Mouse (Mus musculus) adrenal gland, postnatal 36 days (tissue): ENCODE results near the gene Slc38a8. TPM values are rescaled to one million over a fixed set of nuclear protein-coding genes. Genes with fewer than 3 reads are reported as not detected.

ENCODE experiments used
- DNase-seq, 2 experiments: peaks; one replicate each; pipeline ENCODE4 v3.0.0; 2021; ENCODE audit warnings: mixed read lengths in 1 of 2
- long read RNA-seq, 2 experiments: library from polyadenylated mRNA; stranded (forward); transcript quantifications; one replicate each; pipeline ENCODE4 v2.0.0; 2021; ENCODE audit warnings: borderline sequencing depth in 2 of 2
- total RNA-seq, 2 experiments: library from RNA; stranded (reverse); gene quantifications; 2 replicates each; pipeline ENCODE4 v1.2.3; 2021

Gene Slc38a8
- total RNA-seq = under 1 TPM in 1 of 2 experiments, not detected in 1; 0.40 TPM
- long read RNA-seq, experiment 1, partial matches to known transcripts = 0 of 1 reads
- long read RNA-seq, experiment 1, other reads (novel, unspliced or antisense) = 1 of 1 reads
- long read RNA-seq, experiment 2, partial matches to known transcripts = 1 of 1 reads
- long read RNA-seq, experiment 2, other reads (novel, unspliced or antisense) = 0 of 1 reads

DNA sequence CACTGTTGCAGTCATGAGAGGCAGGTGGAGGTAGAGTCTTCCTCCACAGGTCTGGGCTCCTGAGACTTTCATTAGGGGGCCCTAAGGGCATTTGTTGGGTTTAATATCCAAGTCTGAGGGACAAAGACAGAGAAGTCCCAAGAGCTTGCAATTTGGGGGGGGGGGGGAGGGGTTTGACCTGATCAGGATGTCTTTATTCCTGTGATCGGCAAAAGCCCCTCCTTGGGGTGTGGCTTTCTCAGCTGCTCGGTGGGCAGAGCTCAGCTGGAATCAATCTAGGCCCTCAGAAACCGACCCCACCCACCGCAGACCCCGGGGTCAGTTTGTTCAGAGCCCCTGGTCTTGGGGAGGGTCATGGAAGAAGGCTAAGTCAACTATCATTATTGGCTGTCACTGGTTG is at the start of gene Slc38a8:
Slc38a8 (minus strand) TSS at position 101 of the 400 bp plus-strand sequence.
- no peak for DNase-seq

DNA sequence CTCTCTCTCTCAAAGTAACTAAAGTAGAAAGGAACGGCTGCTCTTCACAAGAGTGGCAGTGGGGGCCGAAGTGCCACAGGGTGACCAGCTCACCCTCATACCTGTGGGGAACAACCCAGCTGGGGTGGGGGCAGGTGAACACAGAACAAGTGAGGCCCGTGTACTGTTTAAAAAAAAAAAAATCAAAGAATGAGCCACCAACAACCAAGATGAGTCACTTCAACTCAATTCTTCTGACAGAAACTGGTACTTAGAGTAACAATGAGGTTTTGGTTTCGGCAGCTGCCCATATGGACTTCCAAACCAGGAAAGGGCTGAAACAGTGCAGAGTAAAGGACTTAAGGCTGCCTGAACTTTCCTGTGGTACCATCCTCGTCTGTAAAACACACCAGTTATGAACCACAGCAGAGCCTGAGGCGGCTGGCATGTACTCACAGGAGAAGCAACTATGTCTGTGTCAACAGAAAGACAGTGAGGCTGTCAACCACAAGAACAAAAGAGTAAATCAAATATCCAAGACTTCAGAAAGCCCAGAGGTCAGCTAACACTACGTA is 47.1 kb upstream of the Slc38a8 start:
- DNase-seq = no peak

DNA sequence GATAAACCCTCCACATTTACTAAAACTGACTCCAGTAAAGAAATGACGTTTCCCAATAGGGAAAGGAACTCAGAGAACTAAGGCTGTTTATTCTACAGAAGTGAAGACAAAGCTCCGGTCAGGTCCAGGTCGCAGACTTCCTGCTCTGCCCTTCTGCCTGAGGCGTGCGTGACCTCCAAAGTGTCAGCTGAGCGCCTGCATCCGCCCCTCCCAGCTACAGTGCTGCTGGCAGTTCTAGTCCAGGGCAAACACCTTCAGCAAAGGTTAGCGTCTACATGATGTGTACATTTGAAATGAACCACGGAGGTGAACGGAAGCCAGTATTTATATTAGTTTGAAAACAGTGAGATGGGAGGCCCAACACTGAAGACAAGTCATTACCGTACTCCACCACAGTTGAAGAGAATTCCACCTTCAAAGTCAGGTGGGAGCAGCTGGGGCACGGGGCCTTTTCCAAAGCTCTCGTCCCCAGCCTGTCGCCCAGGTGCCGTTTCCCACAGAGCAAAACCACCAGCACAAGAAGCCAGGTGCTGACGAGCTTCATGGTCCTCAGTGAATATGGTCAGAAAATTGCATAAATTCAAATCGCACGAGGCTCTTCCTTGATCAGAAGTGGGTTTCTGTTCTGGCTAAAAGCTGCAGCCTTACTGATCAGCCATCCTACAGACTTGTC is 45.7 kb upstream of the Slc38a8 start:
- DNase-seq = peak in 1 of 2 experiments; percentile 32

DNA sequence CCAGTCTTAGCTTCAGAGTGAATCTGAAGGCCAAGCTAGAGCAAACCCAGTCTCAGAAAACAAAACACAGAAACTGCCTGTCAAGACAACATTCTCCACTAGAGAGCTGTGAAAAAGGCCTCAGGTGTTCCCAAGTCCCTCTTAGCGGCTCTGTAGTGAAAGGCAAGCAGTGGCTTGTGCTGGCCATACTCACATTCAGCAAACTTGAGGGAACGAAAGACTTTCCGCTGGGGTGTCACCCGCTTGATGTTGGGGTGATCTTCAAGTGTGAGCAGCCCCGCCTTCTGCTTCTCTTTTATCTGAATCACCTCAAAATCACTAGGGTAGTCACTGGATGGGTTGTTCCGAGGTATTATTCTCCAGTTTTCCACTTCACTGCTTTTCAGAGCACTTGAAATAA is 44.3 kb upstream of the Slc38a8 start:
- no peak for DNase-seq

DNA sequence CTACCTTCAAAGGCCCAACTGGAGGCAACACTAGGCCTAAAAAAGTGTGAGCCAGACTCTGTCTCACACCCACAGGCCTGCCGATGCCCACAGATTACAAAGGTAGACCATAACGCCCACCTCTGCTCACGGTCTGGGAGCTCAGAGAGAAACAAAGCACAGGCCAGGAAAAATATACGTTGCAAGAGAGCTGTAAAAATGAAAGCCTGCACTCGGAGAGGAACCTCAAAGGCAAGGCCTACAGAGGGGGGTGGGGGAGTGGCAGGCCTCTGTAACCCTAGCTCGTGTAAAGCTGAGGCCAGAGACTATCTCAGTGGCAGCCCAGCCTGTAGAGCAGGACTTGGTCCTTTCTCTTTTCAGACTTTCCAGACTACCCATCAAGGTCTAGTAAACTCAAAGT is 43.7 kb upstream of the Slc38a8 start:
- DNase-seq = no peak

DNA sequence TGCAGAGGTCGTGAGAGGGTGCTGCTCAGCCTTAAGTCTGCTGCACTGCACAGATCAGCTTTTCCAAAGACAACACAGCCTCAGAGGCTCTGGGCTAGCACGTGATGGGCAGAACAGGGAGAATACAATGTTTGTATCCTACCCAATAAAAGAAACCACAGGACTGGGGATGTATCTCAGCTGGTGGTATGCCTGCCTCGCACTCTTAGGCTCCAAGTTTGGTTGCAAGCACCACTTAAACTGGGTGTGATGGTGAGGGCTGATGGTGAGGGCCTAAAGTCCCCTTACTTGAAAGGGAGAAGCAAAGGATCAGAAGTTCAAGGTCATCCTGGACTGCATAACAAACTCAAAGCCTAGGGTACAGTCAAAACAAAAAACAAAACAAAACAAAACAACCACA is 43.1 kb upstream of the Slc38a8 start:
- no peak for DNase-seq

DNA sequence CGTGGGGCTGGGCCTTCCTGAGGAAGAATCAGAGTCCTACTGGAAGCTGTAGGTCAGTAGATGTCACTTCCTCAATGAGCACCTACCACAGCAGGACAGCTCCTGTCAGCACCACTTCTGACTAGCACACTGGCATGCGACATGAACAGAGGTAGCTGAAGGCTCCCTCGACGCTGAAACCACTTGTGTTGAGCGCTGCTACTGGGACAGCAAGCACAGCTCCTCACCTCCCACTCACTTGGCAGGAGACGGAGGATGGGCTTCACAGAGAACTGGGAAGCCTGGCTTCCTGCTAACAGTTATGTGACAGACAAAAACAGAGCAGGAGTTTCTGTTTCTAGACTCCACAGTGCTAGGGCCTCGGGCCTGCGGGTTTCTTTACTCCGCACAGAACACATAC is 30.5 kb upstream of the Slc38a8 start:
- no peak for DNase-seq

DNA sequence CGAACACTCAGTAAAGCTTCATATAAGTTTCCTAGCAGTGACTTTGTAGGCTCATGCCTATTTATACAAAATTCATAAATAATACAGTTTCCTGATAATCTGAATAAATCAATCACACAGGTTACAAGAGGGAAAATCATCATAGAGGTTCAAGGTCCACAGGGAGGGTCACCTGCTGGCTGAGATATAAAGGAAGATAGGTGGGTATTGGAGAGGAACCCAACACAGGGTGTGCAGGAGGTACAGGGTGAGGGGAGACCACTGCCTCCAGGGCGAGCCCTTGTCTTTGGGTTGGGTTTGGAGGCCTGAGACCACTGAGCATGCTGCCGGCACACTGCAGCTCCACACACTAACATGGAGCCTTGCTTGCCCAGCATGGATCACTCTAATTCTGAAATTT is 29.9 kb upstream of the Slc38a8 start:
- no peak for DNase-seq

DNA sequence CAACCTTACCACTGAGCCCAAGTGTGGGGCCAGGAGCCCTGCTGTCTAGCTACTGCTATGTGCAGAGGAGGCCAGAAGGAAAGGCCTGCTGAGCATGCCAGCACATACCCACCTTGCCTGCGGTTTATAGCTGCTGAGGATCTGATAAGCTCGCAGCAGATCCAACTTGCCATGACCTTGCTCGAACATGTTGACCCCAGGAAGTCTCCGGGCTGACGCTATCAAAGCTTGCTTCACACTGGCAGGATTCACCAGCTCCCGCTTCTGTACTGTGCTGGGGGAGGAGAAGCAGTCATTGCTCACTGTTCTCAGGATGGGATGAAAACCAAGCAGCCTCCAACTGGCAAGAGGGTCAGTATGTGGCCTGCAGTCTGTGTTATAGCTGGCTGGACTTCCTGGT is 29.4 kb upstream of the Slc38a8 start:
- DNase-seq = peak; percentile 22 to 37

DNA sequence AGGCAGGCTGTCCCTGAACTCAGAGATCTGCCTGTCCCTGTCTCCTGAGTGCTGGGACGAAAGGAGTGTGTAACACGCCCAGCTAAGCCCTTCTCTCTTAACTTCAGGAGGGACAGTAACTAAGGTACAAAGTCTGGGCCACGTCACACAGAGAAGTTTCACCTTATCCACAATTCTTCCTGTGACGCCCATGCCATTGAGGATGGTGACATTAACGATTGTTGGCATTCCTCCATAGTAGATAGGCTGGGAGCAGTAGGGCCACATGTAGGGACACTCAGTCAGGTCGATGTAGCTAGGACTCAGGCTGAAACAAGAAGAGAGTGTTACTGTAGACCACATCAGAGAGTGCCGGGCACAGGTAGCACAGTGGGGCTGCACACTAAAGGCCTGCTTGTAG is 27.3 kb upstream of the Slc38a8 start:
- no peak for DNase-seq

DNA sequence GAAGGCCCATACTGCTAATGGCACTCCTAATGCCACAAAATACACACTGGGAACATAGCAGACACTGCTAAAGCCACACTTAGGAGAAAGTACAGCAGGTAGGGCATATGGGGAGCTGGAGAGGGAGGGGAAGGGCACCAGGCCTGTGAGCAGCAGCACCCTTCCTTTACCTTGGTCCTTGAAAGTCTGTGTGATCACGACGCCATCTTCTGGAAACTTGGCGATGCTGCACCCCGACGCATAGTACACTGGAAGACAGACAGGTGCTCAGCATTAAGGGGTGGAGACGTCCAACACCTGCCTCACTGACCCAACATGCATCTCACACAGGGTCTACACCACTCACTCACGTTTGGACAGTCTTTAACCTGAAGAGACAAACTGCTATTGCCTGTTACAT is 18.6 kb upstream of the Slc38a8 start:
- no peak for DNase-seq

DNA sequence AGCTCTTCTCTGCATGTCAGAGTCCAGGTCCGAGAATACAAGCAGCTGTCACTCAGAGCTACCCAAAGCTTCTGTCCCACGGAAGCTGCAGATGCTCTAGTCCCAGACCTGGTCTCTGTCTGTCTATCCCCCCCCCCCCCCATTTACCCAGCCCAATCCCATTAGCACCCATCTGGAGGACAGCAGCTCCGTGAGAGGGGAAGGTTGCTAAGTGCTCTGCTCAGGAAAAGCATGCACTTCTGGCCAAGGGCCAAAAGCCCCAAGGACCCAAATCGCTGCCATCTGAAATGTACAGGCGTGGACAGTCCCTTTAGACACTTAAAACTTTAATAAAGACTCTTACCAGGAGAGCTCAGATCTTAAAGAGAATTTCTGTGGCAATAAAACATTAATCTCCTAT is 15.2 kb upstream of the Slc38a8 start:
- DNase-seq = no peak

DNA sequence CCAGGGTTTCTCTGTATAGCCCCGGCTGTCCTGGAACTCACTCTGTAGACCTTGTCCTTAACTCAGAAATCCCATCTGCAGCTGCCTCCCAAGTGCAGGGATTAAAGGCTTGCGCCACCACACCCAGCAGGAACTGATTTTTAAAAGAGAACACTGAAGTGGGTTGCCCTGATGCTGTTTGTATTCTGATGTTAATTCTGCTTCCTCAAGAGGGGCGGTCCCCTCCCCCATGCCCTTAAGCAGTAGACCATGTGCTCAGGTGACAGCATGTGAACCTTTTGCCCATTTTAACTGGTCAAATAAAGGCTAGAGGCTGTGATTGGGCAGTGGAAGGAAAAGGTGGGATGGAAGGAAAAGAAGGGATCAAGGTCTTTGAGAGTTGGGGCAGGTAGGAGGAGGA is 14.3 kb upstream of the Slc38a8 start:
- no peak for DNase-seq

DNA sequence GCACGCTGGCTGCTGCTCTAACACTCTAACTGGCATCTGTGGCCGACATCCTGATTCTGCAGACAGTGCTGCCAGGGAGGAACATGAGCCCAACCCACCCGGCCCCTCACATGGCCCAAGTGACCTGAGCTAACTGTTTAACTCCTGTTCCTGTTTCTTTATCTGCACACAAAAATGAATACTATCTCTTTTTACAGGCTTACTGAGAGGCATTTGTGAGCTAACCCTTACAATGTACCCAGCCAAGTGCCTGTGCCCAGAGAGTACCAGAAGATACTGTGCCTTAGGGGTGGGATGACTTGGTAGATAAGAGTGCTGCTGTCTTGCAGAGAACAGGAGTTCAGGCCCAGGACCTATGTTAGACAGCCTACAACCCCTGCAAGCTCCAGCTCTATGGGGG is 13.4 kb upstream of the Slc38a8 start:
- no peak for DNase-seq

DNA sequence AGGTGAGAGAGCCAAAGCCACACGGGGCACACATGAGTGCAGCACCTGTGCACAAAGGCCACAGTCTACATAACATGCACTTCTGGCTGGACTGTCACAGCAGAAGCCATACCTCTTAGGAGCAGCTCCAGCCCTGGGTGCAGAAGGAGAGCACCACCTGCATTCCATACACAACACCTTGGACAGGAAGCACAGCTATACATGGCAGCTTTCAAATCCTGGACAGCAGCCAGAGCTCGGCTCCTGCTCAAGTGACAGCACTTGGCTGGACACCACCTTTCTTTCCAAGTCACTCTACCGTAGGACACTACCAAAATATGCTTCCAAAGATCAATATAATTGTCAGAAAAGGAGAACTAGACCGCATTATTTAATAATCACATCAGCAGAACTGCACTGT is 11.9 kb upstream of the Slc38a8 start:
- DNase-seq = no peak

DNA sequence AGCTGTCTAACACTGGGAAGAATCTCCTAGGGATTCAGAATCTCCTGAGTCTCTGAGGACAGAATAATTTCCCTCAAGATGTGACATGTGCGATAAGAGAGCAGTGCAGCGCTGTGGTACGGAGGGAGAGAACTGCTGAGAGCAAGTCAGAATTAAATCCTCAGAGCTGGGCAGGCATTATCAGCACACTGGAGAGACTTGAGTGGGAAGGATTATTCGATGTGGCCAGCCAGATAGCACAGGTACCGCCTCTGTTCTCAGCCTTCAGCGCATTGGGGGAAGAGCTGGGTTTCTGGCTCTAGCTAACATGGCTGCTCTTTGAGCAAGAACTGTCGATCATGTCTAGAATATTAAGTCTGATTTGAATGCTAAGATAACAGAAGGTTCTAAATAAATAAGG is 10.2 kb upstream of the Slc38a8 start:
- DNase-seq = no peak

DNA sequence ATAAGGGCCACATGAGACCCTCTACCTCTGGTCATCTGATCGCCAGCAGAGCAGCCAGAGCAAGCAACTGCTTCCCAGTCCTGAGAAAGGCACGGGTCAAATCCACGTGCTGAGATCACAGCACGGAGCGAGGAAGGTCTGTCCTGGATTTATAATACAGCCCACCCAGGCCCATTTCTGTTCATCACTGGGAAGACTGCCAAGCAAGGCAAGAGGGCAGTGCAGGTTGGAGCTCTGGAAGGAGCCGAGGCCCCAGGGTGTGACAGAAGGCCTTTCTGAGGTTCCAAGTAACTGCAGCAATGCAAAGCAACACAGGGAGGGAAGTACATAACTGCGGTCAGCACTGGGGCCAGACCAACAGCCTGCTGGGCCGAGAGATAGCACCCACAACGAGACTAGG is 9.0 kb upstream of the Slc38a8 start:
- no peak for DNase-seq

DNA sequence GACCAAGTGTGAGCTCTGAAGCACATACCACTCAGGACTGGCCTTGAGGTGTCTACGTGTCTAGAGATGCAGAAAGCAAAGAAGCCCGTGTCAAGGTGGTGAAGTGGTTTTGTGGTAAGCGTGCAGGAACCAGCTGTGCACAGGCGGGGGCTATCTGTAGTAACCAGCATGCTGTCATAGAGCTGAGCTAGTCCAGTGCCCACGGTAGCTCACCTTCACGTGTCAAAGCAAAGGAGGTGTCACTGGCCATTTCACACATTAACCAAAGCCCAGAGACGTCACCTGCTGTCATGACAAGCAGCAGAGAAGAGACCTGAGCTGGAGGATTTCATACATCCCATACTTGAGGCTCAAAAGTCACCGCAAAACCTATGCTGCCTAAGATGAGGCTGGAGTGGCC is 4.6 kb upstream of the Slc38a8 start:
- DNase-seq = no peak

DNA sequence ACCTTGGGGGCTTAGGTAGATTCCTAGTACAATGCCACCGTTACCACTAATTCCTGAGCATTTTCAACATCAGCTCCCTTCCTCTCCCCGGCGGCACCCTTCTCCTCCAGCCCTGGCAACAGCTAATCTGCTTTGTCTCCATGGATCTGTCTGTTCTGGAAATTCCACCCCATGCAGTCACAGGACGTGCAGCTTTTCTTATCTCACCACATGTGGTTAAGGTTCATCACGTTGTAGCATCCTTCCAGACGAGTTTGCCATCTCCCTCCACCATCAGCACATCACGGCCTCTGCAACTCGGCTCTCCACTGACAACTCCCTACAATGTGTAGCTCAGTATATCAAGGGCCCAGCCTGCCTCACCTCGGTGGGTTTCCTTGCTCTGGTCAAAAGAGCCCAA is 4.0 kb upstream of the Slc38a8 start:
- no peak for DNase-seq

DNA sequence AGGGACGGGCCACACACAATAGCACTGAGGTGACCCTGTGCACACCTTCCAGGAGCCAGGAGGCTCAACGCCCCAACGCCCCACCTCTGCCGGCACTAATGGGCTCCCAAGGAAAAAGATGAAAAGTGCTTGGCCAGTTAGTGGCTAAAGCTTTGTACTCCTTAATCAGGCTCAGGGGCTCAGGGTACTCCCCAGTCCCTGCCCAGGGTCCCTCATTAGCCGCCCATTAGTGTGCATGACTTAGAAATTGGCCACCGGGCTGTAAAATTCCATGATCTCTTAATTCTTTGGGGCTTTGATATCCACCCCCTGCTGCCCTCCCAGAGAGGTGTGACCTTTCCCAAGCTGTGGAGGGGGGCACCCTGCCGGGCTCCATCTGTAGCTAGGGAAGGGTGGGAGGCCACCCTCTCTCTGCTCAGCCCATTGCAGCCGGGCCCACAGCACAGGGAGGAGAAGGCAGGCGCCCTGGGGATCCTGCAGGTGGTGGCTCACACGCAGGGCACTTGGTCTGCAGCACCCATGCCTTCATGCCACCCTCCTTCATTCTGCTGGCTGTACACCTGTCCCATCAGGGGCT is 1.8 kb upstream of the Slc38a8 start:
- no peak for DNase-seq

DNA sequence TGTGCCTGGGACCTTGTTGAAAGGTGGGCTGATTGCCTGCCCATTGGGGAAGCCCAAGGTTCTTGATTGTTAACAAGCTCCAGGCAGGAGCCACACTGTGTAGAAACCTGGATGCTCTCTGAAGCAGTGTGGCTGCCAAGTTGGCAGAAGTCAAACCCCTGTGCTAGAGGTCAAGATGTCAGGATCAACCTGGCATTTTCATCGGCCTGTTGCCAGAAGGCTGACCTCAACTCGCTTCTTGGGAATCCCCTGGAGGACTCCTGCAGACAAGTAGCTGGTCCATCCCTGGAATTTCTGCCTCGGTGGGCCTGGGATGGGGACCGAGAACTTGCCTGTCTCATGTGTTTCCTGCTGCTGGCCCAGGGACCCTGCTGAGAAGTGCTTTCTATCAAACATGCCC is 613 bp upstream of the Slc38a8 start:
- DNase-seq = no peak

DNA sequence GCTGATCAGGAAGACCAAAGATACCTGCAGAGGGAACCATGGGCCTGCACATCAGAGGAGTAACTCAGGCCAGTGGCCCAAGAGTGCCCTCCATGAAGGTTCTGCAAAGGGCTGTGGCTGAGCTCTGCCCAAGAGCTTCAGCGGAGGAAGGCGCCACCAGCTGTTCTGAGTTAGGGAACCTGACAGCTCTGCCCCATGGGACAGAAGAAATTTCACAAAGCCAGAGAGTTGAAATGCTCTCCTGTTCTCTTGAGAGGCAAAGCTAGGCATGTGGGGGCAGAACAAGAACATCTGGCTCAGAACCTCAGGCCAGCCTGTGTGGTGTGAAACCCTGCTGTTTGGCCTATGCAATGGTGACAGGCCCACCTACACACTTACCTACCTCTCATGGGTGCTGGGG is 1.7 kb downstream of the Slc38a8 start:
- DNase-seq = no peak

DNA sequence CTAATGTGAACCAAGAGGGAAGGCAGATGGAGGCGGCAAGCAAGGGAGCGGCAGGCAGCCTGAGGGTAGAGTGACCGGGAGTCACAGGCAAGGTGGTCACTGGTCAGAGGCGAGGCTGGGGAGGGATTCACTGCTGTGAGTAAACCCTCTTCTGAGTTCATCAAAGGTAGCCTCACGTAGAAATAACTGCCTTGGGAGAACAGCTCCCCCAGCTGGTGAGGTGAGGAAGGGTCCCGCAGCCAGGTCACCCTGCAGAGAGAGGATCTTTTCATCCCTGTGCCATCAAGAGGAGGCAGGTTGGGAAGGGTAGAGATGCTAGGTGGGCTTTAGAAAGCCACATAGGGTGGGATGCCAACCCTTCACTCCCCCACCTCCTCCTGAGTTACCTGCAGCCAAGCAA is 4.7 kb downstream of the Slc38a8 start:
- peak; percentile 67 to 72 for DNase-seq

DNA sequence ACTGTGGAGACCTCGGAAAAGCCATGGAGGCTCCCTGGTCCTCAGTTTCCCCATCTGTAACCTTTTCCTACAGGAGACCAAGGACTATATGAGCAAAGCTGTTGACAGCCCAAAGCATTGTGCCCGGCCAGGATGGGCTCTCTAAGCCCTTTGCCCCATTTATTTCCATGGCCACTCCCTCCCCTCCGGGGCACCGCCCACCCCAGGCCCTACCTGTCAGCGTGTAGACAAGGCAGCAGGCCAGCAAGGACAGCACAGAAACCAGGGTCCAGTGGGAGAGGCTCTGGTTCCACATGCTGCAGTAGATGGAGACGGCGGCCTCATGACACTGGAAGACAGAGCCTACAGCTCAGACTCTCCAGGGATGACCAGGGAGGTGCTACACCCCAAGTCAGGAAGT is 14.4 kb downstream of the Slc38a8 start:
- DNase-seq = no peak
